Mouse (Mus musculus) adrenal gland, postnatal 4 days (tissue): ENCODE data around the gene Tsc1. TPM values are rescaled to one million over a fixed set of nuclear protein-coding genes. Genes with fewer than 3 reads are reported as not detected.

ENCODE experiments used
- DNase-seq, 2 experiments: peaks; one replicate each; pipeline ENCODE4 v3.0.0; 2021 to 2022; ENCODE audit warnings: low spot score in 2 of 2, mixed read lengths in 2 of 2
- total RNA-seq, 2 experiments: library from RNA; stranded (reverse); gene quantifications; 2 replicates each; pipeline ENCODE4 v1.2.3; 2021

Gene Tsc1
- total RNA-seq, 2 experiments from 2014 or later: 27.7 to 28.0 TPM

DNA sequence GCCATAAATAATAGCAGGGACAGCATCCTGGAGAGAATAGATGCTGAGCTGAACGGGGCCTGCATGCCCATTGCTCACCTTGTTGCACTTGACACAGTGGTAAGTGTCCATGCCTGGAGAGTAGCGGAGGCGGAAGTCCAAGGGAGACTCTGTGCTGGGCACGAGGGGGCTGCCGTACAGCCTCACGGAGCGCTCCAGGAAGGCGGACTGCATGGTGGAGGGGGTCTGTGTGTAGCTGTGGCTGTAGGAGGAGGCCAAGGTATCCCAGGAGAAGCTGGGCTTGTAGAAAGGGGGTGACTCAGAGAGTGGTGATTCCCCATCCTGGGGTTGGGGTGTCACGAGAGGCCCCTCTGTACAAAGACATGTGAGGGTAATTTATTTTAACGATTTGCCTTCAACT is 27.4 kb upstream of the Tsc1 start:
- DNase-seq: no peak

DNA sequence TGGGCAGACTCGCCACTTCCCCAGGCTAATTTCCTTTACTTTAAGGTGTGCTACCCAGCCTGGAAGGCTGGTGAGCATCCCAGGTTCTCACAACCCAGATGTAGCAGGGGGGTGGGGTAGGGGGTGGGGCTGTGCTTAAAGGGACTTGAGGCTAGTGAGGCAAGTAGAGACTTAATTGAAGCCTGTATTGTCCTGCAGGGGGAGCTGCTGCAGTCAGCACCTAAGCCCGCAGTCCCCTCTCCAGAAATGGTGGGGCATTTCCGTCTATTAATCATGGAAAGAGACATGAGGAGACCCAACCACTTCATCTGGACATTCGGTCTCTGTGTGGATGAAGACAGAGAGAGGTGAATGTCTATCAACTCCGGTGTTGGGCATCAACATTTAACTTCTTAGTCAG is 24.7 kb upstream of the Tsc1 start:
- DNase-seq: no peak

GRCm38 (mm10) chr2:28616874-28617273 is 24.2 kb upstream of the Tsc1 start:
- DNase-seq: no peak

DNA sequence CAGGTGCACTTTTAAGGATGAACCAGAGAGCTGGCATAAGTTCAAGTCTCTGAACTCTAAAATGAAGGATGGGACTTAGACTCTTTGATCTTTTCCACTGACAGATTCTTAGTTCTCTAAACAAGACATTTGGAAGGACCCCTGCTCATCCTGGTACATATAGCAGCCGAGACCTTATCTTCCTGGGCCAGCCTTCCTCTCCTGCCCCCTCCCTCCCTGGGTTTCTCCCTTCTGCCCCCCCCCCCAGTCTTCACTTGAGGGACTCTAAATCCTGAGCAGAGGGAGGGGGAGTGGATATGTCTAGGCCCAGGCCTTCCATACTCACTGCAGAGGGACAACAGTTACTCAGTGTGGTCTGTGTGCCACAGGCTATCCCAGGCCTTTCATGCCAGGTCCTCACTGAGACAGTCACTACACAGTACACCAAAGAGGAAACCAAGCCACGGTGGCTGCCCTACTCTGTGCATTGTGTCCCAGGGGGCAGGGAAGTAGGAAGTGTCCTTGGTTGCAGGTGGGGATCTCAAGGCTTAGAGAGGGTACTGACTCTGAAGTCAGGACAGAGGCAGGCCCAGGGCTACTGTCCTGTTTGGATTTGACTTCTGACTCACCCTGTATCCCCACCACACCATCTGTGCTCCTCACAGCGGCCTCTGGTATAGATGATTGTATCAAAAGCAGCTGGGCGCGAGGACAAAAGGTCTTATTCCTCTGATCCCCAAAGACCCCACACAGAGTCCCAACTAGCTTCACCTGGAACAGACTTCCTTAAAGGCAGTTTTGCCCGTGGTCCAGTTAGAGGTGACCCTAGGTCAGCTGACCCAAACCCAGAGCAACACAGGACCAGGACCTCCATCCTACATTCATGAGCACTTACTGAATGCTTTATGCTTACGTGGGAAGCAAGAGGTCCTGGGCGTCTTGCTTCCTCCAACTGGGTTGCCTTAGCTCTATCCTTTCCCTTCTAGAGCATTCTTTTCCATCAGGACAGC is 23.2 kb upstream of the Tsc1 start:
- DNase-seq: no peak

- no peak for DNase-seq
These were observed 22.2 kb upstream of the Tsc1 start for GRCm38 (mm10) chr2:28618777-28619336.

DNA sequence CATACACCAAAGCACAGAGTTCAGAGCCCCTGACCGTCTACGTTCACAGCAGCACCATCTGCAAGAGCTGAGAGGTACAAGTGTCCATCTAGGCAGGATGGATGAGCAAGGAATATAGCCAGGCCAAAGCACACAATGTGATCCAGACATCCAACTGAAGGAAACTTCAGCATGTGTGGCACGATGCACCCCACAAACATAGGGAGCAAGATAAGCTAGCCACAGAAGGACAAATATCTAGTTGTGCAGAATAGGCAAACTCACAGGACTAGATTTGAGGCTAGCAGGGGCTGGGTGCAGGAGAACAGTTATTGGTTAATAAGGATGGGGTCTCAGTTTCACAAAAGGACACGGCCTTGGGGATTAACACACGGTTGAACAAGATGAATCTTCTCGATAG is 21.7 kb upstream of the Tsc1 start:
- DNase-seq: no peak

DNA sequence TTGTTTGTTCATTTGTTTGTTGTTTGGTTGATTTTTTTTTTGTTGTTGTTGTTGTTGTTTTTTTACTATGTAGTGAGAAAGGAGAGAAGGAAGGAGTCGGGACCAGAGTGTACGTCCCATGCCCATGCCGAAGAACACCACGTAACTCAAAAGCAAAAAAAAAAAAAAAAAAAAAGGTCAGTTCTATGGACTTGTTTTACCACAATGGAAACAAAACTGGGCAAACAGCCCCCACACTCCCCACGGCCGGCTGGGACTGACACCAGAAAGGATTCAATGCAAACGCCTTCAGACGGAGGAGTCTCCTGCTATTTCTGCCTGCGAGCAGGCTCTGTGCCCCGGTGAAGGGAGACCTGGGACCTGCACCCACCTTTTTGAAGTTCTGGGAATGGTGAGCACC is 20.5 kb upstream of the Tsc1 start:
- no peak for DNase-seq

DNA sequence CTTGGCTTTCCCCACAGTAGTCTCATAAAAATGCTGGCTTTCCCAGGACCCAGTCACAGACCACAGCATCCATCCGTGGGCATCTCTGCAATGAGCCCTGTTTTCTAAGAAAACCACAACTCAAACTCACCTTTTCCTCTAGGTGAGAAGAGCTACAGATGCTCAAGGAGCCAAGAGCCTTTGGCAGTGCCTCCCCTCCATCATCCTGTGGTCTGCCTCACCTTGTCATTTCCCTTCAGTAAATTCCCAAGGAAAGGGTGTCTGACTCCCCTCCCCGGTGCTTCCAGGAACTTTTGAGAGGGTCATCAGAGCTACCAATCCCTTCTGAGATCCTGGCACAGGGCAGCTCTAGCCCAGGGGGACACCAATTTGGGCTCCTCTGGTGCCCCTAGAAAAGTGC is 19.9 kb upstream of the Tsc1 start:
- DNase-seq: no peak

DNA sequence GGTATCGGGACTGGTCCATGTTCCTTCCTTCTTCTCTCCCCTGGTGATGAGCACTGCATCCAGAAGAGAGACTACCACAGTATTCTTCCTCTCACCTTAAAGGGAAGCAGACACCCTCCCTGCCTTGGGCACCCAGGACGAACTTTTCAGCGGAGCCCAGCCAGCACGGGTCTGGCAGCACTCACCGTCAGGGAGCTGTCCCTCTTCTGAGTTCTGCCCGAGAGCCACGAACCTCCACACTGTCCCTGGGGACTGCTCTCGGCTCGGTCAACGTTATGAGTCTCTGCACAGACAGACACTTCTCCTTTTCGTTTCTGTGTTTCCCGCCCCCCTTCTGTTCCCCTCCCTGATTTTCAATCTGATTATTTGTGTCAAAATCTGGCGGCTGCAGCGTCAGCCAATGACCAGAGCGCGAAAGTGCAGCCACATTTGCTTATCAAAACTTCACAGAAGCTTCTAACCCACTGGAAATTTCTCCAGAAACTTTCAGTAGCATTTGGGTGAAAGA is 19.3 kb upstream of the Tsc1 start, which contains the start of gene Gfi1b:
TSS of gene Gfi1b (minus strand) at position 319 of the 508 bp plus-strand sequence.
- no peak for DNase-seq

DNA sequence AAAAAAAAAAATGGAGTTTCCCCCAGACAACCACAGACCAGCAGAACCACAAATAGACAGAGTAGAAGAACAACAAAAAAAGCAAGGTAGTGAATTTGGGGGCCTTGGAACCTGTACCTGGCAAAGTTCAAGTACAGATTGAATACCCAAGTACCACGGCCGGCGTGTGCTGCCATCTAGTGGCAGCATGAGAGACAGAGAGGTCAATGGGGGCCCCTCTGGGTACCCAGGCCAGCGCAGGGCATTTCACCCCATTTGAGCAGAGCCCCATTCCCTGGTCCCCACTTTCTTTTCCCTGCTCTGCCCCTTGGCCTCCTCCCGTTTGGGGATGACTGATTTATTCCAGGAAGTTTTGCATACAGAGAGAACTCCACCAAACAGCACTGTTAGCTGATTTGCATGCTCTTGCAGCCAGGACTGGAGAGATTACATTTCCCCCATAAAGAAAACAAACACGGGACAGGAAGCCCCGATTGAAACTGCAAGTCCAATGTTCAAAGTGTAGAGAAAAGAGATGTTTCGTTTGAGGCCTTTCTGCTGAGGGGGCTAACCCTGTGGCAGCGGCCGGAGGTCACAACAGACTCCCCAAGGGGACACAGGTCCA is 18.4 kb upstream of the Tsc1 start:
- DNase-seq: no peak

- DNase-seq: no peak
These were observed 16.2 kb upstream of the Tsc1 start for GRCm38 (mm10) chr2:28624870-28625269.

DNA sequence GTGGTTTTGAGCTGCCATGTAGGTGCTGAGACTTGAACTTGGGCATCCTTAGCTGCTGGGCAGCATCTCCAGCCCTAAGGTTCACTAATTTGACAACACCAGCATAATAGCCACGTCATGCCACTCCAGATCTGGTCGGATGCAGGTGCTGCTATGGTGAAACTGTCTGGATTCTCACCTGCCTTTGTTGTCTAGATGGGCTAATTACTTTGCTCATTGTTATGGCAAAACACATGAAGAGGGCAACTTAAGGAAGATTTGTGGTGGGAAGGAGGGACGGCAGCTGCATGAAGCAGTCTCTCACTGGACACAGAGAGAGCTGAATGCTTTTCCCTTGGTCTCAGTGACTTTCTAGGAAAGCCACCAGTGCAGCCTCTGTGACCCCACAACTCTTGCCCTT is 15.0 kb upstream of the Tsc1 start:
- DNase-seq: no peak

GRCm38 (mm10) chr2:28628053-28628452 is 13.0 kb upstream of the Tsc1 start:
- DNase-seq: no peak

DNA sequence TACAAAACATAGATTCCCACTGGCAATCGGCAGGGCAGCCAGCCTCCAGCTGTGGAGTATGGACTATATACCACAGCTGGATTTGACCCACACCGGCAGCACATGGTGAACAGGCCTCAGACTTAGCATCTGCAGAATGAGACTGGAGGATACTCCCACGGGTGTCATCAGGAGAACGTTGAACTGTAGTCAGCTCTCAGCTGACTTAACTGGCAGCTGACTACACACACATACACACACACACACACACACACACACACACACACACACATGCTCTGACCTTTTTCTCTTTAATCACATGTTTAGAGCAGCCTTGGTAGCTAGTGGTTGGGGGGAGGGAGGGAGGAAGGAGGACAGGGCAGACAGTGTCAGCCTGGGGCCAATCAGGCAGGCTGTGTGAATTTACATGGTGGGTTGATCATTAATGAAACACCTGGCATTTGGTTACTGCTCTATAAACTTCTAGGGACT is 11.1 kb upstream of the Tsc1 start:
- no peak for DNase-seq

DNA sequence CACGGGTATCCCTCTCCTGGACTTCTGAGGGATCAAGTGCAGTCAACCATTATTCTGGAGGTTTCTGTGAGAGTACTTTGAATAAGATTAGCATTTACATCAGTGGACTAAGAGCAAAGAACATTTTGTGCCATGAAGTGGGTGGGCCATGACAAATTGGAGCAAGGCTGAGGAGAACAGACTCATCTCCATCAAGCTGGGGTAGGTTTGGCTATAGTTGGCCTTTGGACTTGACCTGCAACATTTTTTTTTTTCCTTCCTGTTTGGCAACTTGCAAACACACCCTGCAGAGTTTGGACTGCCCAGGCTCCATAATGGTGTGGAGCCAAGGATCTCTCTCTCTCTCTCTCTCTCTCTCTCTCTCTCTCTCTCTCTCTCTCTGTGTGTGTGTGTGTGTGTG is 8.4 kb upstream of the Tsc1 start:
- DNase-seq: no peak

GRCm38 (mm10) chr2:28633136-28633535 is 7.9 kb upstream of the Tsc1 start:
- no peak for DNase-seq

DNA sequence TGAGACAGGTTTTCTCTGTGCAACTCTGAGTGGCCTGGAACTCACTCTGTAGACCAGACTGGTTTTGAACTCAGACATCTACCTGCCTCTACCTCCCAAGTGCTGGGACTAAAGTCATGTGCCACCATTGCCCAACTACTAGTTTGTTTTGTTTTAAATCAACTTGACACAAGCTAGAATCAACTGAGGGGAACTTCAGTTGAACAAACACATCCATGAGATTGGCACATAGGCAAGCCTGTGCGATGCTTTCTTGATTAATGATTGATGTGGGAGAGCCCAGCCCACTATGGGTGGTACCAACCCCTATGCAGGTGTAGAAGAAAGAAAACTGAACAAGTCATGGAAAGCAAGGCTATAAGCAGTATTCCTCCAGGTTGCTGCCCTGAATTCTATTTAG is 5.8 kb upstream of the Tsc1 start:
- no peak for DNase-seq

DNA sequence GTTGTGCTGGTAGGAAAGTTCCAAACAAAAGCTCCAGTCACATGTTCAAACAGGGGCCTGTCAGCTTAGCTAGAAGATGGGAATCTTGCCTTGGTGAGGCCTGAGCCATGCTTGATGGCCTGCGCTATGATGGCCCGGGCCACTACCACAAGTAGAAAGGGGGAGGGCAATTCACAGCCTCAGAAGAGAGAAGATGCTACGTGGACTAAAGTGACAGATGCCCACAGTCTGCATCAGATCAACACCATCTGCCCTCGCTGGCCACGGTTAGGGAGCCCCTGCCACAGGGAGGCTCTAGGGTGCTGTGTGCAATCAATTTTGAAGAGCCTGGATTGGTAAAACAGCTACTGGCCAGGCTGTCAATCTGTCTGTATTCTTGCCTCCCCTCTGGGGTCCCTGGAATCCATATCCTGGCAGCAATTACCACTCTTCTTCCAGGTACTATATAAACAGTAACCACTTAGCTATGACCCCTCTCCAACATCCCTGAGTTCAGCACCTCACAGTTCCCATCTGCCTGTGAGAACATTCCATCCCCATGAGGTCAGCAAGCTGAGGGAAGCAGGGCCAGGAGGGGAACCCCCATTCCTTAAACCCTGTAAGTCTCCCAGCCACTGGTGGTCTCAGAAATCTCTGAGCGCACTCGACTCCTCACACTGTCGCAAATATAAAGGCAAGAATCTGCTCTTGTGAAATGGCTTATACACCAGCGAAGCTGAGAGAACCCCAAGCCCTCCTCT is 3.8 kb upstream of the Tsc1 start:
- DNase-seq: no peak

- DNase-seq: no peak
These were observed 2.7 kb upstream of the Tsc1 start for GRCm38 (mm10) chr2:28638352-28638751.

DNA sequence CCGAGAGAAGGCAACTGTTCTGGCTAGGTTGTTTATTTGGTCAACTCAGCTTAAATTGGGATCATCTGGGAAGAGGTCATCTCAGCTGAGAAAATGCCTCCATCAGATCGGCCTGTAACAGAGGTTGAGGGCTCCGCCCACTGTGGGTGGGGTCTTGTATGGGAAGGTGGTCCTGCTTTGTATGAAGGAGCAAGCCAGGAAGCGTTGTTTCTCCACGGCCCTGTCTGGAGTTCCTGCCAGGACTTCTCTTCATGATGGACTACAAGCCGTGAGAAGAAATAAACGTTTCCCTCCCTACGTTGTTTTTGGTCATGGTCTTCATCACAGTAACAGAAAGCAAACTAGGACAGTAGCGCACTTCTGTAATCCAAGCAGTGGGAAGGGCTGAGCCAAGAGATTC is 2.1 kb upstream of the Tsc1 start:
- DNase-seq: no peak

- no peak for DNase-seq
These were observed 1.2 kb upstream of the Tsc1 start for GRCm38 (mm10) chr2:28639794-28640193.
